Mouse (Mus musculus) small intestine, adult 2 months (tissue): ENCODE data around the gene Gm20388.

Experiments
- CTCF ChIP-seq: fragments of 200-500 bp; IDR thresholded peaks from 2 replicates; pipeline ENCODE4 v1.5.1; 2012; ENCODE audit warnings: low read depth, mild to moderate bottlenecking, control low read depth, inconsistent platforms, low read length, moderate library complexity, mixed read lengths; ENCODE audit not compliant: insufficient replicate concordance, insufficient read length; ENCODE audit errors: extremely low read depth
- POLR2A ChIP-seq: fragments of 200-500 bp; IDR thresholded peaks from 2 replicates; pipeline ENCODE4 v1.6.1; 2012; ENCODE audit warnings: low read depth, mild to moderate bottlenecking, control low read depth, inconsistent platforms, low read length, moderate library complexity

DNA sequence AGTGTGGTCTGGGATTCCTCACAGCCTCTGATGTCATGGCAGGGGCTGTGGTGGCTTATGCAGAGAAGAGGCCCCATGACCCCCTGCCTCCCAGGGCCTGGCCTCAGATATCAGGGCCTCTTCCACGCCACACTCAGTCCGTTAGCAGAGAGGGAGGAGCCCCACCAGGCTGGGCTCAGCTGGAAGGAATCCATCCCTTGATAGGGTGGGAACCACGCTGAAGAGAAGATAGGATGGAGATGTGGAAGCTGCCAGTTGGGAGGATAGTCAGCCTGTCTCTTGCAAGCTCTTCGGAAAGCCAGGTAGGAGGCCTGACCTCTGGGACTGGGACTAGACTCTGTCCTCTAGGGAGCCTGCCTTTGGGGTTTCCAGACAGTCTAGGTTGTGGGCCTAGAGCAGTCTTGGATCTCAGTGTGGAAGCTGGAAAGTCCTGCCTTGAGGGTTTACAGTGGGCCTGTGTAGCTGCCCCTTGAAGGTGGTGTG lies 587.7 kb downstream of the Gm20388 start:
- TF ChIP-seq POLR2A (no peak), CTCF (no peak)
